Mouse (Mus musculus) kidney, postnatal 36 days (tissue): Measurements from ENCODE around the gene Apoe.
"Not testable (repeated sequence)": the region's sequence is repeated elsewhere in the genome, so short reads cannot be mapped to it uniquely, and the experiment has no call there.

Experiments used
- DNase-seq, 2 experiments: peaks; one replicate each; pipeline ENCODE4 v3.0.0; 2021 to 2022; ENCODE audit warnings: mixed read lengths in 2 of 2

Gene Apoe

DNA sequence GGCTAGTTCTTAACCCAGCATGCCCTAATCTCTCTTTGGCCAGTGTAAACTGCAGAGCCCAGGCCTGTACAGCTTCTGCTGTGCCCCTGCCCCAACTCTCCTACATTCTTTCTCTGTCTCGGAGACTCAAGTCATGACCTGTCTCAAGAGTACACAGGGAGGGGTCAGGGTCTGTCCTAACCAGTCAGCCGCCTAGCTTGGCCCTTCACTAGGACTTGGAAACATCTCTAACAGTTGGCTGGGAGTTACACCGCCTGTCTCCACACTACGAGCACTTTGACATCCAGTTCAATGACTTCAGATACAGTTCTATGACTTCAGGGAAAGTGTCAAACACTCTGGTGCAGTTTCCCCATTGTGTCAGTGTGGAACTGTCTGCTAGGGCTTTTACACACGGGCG, 7.6 kb downstream of the Apoe start:
- DNase-seq, result no peak

DNA sequence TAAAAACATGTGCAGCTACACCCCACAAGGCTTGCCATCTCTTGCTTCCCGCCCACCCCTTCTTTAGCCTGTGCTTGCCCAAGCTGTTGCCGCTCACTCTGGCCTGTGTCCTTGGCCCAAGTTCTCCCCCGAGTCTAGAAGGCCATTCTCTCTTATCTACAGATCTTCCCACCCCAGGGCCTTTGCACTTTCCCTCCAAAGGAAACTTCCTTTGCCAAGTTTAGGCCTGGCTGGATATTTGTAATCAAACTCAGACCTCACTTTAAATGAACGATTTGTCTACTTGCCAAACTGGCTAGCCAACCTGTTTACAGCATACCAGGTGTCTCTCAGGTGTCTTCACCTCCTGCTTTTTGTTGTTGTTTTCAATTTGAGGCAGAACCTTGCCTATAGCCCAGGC, 8.1 kb downstream of the Apoe start:
- no peak for DNase-seq

DNA sequence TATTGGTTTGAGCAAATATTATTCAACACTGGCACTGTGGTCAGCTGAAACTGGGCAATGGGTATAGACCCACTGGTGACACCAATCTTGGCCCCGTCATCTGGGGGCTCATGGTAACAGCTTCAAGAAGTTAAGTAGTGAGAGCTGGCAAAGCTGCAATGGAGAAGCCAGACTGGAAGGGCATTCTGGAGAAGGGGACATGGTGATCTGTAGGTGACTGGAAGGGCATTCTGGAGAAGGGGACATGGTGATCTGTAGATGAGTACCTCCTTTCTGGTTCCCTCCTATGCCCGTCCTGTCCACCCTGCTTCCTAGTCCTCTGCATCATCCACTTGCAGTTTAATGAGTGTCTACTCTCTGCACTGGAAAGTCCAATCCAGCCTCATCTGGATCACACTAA, 10.4 kb downstream of the Apoe start:
- DNase-seq, result no peak

DNA sequence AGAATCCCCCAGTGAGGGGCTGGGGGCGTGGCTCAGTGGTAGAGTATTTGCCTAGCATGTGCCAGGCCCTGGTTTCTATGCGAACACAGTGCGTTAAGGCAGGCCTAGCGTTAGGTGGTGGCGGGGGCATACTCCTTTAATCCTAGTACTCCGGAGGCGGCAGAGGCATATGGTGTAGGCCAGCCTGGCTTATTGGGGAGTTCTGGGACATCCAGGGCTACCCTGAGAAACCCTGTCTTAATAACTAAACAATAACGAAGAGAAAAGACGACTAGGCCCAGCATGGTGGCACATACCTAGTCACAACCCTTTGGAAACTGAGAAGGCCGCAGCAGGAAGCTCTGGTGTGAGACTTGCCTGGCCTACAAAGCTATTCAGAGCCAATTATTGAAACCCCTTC, 10.9 kb downstream of the Apoe start:
- DNase-seq, result no peak

DNA sequence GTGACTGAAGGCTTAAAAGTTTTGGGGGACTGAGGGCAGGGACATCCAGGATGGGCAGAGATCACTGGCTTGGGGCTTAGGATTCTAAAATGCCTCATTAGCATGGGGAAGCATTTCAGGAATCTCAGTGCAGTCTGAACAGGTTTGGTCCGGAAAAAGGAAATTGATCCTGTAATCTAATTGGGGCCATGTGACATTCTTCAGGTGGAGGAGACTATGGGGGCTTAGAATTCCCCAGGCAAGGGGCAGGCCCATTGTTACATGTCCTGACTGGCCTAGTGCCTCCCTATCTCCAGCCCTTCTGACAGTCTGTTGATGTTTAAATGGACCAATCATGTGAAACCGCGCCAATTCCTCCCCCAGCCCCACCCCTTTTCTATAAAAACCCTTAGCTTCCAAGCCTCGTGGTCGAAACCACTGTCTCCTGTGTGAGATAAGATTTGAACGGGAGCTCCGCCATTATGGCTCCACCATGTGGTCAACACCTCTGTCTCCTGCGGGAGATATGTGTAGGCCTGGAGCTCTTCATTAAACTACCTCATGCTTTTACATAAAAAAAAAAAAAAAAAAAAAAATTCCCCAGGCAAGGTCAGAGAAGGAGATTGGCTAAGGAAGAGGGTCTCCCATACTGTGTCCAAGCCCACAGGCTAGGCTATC, 11.9 kb downstream of the Apoe start:
- DNase-seq, result not testable (repeated sequence)

DNA sequence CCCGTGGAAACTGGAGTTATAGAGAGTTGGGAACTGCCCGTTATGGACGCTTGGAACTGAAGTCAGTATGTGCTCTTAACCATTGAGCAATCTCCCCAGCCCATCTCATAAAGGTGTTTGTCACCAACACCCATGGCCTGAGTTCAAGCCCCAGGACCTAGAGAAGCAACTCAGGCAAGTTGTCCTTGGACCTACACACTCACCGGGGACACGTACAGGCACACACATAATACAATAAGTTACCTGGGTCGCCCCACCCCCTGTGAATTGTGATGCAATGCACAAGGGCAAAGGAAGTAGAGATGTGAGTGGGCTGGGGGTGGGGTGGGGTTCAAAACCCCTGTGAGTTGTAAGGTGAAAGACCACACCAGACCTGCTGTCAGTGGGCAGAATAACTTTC, 12.5 kb downstream of the Apoe start:
- DNase-seq, result no peak

DNA sequence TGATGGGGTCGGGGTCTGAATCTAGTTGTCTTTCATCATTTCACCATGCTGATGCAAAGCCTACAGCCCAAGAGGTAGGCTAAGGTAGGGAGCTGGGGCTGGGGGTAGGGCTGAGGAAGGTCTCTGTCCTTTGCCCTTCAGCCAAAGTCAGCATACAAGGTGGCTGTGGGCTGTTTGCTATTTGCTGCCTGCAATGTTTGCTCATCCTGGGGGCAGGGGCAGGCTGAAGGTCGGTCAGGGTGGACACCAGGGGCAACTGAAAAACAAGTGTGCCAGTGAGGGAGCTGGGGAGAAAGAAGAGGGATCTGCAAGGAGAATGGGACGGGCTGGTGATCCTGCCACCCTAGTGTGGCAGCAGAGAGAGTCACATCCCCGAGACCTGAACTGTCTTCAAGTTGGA, 13.6 kb downstream of the Apoe start:
- peak in 1 of 2 experiments; percentile 35 for DNase-seq

DNA sequence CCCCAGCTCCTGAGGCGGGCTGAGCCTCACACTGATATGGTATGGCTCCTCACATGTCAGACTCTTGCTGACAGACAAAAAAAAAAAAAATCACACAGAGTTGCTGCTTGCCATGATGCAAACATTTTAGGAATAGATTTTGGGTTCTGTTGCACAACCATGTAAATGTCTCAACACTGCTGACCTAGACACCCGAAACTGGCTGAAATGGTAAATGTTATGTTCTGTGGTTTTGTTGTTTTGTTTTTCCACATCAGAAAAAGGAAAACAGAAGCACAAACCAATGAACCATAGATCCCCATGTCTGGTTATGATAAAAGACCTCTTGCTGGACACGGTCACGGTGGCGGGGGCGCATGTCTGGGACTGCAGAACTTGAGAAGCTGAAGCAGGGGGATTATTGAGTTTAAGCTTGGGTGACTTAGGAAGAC, 15.2 kb downstream of the Apoe start:
- no peak for DNase-seq

DNA sequence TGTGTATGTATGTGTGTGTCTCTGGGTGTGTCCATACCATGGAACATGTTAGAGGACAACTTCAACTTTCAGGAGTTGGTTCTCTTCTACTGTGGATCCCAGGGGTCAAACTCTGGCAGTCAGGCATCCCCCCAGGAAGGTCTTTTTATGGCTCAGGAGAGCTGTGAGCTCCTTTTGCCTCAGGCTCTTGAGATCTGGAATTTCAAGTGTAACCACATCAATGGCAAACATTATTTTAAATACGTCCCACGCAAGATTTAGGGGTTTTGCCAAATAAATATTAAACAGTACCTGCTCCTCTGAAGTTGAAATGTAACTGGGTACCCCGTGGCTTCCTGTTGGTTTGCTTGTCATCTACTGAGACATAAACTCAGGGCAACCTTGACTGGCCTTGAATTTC, 16.0 kb downstream of the Apoe start:
- no peak for DNase-seq

DNA sequence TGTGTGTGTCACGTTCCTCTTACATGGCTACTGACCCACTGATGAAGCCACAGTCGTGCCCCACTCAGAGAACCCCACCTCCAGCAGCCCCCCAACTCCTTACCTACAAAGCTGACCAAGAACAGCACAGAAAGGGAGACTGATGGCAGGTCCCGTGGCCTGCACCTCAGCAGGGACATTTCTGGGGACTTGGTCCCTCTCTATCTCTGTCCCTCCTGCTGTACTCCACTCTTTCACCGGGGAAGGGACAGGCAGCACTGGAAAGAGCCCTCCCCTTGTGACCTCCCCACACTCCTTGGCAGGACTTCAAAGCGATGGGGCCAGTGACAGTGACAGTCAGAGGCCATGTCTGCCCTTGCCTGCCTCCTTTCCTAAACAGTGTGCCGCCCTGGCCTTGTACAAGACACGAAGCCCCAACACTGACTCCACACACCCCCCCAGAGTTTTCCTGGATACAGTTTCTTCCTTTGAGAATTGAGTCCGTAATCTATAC, 17.7 kb downstream of the Apoe start, which contains the start of the genes Gm44805 and Apoc4:
Gene Gm44805, minus strand, starts transcription at position 222 of the 493 bp plus-strand sequence.
Gene Apoc4, minus strand, starts transcription at position 278 of the 493 bp plus-strand sequence.
- DNase-seq, result no peak

DNA sequence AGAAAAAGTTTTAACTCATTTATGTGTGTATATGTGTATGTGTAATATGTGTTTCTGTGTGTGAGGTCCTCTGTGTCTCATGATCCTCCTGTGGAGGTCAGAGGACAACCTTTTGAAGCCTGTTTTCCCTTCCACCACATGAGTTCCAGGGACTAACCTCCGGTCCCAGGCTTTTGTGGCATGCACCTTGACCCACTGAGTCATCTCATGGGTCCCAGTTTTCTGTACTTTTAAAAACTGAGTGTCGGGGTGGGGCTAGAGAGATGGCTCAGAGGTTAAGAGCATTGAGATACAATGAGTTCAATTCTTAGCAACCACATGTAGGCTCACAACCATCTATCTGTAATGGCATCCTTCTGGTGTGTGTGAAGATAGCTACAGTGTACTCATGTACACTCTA, 18.3 kb downstream of the Apoe start:
- no peak for DNase-seq

DNA sequence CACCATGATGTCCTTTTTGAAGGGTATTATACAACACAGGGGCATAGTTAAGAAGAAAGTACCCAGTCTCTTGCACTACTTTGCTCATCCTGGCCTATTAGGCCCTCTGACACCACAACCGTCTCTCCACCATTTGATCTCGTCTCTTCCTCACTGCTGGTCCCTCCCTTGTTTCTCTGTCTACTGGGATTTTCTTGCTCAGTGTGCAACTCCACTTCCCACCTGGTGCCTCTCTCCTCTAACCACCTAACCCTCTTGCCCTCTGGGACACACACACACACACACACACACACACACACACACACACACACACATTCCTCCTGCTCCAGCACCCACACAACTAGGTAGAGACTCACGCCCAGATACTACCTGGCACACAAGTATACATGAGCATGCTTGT, 20.1 kb downstream of the Apoe start:
- DNase-seq, result no peak

DNA sequence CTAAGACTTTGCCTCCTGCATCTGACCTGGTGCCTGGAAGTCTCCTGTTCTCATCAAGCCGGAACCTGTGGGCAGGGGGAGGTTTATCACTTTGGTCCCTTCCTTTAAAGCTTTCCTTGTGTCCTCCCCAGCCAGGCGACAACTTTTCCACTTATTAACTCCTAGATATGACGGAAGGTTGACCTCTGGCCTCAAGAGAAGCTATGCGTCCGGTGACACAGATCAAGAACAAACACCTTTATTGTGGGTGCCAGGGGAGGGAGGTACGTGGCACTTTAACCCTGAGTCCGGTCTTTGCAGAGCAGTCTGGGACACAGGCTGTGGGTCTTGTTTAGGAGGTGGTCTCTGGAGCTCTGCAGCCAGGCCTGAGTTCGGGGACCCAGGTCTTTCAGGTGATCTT, 21.1 kb downstream of the Apoe start, which contains the start of gene Apoc2:
Gene Apoc2, minus strand, starts transcription at position 70 of the 400 bp plus-strand sequence.
- DNase-seq, result peak in 1 of 2 experiments; percentile 30

DNA sequence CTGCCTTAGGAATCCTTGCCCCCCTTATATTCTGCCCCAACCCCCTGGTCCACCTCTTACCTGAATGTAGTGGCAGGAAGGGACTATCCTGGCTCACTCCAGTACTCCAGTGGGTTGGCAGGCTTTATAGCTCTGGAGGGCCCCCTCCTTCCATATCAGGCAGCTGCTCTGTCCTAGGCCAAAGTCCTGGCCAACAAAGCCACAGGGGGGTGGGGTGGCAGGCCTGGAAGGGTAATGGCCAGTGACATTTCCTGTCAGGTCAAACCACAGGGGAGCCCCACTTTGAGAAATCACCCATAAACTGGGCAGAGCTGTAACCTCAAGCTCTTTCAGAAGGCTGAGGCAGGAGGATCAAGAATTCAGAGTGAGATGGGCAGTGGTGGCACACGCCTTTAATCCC, 22.3 kb downstream of the Apoe start:
- DNase-seq, result peak in 1 of 2 experiments; percentile 30

DNA sequence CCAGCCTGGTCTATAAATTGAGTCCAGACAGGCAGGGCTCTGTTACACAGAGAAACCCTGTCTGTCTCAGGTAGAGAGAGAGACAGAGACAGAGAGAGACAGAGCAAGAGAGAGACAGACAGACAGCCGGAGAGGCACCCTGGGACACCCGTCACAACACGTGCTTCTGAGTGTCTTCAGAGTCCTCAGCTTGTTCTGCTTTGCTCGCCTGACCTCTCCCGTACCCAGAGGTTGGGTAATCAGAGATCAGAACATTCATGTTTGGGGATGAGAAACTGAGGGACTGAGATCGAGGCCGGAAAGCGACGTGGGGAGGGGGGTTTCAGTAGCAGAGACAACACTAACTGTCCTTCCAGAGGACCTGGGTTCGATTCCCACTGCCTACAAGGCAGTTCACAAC, 23.2 kb downstream of the Apoe start:
- DNase-seq, result no peak

DNA sequence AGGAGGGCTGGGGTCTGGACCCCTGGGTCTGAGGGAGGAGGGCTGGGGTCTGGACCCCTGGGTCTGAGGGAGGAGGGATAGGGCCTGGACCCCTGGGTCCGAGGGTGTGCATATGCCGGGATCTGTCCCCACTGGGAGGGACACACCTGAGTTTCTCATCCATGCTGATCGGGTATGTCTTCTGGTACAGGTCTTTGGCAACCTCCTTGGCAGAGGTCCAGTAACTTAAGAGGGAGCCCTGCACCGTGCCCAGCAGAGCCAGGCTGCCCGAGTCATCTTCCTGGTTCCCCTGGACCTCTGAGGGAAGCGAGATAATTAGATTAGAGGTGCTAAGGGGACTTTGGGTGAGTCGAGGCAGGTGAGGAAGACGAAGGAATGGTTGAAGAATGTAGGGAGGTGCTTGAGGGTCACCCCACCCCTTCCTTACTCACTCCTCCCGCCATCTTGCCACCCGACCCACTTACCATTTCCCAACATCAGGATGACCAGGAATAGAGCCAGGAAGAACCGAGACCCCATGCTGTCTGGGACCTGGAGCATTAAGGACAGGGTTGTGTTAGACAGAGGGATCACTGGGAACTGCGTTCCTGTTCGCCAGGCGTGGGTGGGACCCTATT, 25.8 kb downstream of the Apoe start:
- DNase-seq, result no peak

DNA sequence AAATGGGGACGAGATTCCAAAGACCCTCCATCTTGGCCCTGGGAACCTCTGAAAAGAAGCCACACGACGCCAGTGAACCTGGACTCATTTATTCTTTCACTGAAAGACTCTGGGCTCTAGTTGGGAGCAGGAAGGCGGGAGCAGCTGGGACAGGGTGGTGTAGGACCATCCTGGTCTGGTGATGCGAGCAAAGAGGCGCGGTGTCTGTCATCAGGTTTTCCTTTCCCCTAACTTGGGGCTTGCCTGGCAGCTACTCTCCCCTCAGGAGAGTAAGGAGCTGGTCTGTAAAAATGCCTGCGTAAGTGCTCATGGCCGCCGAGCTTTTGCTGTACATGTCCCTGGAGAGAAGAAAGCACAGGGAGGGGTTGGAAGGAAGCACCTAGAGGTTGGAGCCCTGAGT, 27.5 kb downstream of the Apoe start:
- DNase-seq, result no peak

DNA sequence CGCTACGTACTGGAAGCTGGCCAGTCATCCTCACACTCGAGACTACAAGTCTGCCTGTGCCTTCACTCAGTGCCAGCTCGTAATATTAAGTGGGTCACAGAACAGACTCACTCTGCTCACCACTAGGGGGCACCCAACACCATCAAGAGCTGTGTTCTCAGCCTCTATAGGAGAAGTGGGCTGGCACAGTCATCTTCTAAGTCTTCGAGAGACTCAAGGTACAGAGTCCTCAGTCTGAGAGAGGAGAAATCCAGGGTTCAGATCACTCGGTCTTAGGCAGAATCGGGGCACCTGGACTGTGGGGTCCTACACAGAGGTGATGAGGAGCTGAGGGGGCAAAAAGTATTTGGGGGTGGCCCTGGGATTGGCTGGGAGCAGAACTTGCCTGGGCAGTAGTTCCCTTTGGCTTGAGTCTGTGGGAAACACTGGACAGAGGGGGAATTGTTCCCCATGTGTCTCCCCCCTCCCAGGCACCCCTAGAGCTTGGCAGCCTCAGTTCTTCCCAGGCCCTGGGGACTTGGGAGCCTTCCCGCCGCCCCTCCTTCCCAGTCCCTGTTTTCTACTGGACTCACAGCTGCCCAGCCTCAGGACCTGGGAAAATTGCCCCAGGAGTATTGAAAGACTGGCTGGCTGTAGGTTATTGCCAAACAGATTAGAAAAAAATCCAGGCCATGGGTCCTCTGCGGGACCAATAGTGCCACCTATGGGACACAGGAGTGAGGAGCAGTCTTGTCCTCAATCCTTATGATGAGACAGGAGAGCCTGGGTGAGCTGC, 29.9 kb downstream of the Apoe start:
- DNase-seq, result peak; percentile 96 to 98

DNA sequence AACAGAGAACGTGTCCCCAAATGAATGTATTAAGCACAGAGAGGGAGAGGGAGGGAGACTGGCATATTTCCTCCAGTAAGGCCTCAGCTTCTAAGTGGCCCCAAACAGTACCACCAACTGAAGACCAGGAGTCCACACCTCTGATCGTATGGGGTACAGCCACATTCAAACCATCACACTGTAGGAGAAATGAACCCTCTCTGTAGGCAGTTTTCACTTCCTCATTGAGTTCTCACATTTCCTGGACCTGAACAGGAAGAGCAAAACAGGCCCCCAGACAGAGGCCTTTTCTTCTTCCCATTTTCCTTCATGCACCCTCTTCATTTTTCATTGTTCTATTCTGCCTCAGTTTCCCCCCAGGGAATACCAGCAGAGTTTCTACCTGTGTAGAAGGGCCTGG, 31.6 kb downstream of the Apoe start:
- DNase-seq, result no peak

DNA sequence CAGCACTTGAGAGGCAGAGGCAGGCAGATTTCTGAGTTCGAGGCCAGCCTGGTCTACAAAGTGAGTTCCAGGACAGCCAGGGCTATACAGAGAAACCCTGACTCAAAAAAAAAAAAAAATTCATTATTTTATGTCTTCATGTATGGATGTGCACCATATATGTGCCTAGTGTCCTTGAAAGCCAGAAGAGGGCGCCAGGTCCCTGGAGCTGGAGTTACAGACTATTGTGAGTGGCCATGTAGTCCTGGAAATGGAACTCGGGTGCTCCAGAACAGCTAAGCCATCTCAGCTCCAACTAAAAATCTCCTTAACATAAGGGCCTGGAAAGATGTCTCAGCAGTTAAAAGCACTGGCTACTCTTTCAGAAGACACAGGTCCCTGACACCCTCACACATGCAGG, 32.2 kb downstream of the Apoe start:
- DNase-seq, result peak in 1 of 2 experiments; percentile 45

DNA sequence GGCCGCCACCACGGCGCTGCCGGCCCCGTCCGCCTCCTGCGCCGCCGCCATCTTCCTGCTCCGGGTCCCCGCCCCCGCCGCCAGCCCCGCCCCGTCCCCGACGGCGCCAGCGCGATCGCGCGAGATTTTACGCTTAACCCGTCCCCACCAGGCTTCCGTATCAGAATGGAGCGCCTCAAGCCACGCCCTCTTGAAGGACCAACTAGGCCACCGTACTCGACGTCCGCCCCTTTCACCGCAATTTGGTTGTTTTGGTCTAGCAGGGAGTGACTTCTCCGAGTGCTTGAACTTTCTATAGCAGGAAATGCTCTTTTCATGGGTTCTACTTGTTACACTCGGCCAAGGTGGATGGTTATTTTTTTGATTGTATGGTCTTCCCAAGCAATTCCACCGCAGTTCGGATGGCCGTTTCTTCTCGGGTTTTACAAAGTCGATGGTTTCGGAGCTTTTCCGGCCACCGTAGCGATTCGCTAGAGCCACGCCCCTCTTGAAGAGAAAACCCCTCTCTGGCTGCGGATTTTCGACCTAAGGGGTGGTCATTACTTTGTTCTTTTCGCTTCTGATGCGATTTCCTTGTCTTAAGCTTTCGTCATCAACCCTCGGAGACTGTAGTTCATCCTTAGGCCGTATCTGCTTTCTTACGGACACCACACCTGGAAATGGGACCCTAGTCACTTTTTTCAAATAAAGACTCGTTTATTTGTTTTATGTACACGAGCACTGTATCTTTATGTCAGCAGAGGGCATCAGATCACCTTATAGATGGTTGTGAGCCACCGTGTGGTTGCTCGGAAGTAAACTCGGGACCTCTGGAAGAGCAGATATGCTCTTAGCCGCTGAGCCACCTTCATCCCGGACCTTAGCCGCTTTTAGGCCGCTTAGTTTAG, 33.8 kb downstream of the Apoe start, which contains the start of gene Clptm1:
Gene Clptm1, minus strand, starts transcription at position 79 of the 887 bp plus-strand sequence.
- DNase-seq, result peak; percentile 97 to 98

DNA sequence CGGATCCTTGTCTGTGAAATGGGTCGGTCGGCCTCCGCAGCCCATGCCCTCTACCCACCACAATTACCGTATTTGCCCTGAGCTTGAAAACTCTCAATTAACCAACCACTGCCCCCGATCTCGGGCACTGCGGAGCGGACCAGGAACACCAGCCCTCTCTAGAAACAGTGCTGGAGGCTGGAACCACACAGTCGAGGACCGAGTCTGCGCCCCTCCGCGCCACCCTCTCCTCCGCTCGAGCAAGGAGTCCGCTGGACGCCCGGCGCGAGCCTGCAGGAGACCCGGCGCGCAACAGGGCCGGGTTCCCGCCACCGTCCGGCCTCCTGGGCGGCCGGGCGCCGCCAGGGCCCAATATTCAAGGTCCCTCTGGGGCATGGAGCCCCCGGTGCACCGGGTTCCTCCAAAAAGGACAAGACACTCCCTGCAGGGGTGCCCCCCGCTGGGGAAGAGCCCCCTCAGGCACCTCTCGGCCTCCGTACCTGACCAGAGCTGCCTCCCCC, 34.5 kb downstream of the Apoe start:
- no peak for DNase-seq
